Mouse (Mus musculus): Measurements from ENCODE around the gene Traf5.

Gene Traf5

DNA sequence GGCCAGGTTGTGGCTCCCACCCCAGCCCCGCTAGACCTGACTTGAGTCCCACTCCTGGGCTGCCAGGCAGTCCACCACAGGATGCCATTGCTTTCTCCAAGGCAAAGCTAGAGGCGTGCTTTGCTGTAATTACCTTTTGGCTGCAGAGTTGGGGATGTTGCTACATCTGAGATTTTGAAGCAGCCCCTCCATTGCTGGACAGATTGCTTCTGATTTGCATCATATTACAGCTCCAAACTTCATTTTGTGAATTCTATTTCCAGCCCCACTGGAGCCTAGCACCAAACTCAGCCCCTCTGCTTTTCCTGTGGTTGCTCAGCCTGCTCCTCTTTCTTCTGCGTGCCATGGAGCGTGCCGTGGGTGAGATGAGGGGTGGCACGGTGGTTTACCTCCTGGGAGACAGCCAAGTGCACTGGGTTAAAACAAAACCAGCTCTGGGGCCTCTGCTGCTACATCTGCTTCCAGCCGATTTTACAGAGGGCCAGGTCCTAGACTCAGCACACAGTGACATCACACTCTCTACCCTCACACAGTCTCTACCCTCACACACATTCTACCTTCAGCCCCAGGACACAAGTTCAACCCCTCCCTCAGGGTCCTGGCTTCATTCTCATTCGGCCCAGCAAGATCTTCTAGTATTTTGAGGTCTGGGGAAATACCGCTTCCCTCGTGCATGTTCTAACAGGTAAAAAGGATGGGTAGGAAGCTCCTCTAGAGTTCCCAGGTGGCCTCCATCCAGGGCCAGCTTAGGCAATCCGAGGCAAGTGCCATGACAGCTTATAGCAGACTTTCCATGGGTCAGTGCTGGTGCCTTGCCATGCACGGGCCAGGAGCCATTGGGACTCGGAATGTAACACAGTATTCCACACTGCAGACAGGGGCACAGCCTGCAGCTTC lies 117.6 kb downstream of the Traf5 start:
- in situ Hi-C loops (cut with MboI, MseI), result no loop called here

DNA sequence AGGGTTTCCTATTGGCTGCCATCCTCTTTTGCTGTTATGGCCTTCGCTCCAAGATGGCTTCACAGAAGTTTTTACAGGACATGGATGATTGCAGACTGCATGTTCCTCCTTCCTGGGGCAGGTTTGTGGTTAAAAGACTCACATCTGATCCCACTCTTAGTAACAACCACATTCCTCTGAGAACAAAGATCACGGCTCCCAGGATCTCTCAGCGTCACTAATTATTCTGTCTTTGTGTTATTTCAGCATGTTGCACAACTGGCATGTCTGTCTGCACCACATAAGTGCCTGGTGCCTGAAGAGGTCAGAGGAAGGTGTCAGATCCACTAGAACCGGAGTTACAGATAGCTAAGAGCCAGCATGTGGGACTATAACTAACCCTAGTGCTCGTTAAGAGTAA lies 122.4 kb downstream of the Traf5 start:
- in situ Hi-C loops (cut with MboI, MseI), result no loop called here

DNA sequence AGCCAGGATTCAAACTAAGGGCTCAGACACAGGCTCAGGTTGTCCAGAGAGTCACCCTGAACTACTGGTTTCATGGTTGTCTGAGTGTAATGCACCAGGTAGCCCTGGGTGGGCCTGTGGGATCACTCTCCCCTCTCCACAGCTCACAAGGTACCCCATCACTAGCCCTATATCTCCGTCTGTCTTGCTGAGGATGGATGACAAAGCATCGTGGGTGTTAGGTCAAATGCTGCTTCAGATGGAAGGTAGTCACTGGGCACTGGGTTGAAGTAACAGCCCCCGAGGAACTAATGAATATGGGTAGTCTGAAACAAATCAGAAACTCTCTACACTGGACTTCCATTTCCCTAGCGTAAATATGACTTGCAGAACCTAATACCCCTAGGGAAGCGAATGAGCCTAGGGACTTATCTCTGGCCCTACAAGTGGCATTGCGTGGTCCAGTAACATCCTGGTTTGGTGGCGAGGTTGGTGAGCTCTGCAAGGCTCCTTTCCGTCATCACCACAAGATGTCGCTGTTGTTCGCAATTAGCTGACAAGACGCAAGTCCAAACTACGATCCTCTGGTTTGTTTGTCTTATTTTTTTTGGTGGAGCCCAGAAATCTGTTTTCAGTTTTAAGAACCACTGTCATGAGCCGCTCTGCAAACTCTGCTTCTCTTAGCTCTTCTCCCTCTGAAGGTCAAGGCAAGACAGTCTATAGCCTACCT lies 127.4 kb downstream of the Traf5 start:
- in situ Hi-C loops (cut with MboI, MseI), result no loop called here

DNA sequence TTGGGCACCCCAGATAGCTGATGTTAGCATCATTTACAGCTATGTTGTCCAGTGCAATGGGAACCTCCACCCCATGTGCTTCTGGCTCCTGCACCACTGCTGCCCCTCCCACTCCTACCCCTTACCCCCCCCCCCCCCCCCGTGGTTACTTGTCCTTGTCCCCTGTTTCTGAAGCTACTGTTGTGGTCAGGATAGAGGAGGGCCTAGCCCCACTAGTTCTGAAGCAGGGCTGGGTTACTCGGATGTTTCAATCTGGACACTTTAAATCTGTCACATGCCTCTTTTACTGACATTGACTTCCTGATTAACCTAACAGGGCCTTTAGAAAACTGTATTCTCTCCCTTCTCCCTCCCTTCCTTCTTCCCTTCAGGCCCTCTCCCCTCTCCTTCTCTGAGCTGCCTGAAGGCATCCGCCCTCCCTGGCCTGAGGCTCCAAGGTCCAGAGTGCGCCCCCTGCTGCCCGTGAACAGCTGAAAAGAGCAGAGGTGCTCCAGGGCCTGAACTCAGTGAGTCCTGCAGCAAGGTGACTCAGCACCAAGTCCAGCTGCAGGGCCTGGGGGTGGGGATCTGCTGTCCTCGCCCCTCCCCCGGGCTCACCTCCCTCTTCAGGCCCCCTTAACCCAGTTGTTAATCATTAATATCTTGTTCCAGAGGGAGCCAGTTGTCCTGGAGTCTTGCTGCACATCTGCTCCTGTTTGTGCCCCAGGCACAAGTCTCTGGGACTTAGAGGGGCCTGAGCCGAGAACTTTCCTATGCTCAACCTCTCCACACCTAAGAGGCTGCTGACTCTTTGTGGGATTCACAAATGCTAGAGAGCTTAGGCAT lies 128.2 kb downstream of the Traf5 start:
- in situ Hi-C loops (cut with MboI, MseI), result no loop called here

DNA sequence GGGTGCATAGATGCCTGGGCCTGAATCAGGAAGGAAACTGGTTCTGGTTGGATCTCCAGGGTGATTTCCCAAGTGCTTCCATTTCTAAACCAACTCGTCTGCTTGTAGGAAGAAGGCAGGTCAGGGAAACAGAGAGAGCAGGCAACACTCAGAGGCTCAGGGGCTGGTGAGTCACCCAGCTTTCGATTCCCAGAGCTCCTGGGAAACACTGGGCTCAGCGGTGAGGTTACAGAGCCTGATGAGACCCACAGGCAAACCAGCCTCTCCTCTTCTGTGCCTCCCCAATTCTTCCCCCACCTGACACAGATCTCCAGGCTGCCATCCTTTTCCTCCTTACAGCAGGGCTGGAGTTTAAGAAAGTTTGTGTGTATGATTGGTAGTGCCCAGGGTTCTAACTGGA lies 128.9 kb downstream of the Traf5 start:
- in situ Hi-C loops (cut with MboI, MseI), result no loop called here

DNA sequence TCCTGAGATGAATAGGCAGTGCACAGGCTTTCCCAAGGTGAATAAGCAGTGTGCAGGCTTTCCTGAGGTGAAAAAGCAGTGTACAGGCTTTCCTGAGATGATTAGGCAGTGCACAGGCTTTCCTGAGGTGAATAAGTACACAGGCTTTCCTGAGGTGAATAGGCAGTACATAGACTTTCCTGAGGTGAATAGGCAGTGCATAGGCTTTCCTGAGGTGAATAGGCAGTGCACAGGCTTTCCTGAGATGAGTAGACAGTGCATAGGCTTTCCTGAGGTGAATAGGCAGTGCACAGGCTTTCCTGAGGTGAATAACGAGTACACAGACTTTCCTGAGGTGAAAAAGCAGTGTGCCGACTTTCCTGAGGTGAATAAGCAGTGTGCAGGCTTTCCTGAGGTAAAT lies 131.4 kb downstream of the Traf5 start:
- in situ Hi-C loops (cut with MboI, MseI), result no loop called here

DNA sequence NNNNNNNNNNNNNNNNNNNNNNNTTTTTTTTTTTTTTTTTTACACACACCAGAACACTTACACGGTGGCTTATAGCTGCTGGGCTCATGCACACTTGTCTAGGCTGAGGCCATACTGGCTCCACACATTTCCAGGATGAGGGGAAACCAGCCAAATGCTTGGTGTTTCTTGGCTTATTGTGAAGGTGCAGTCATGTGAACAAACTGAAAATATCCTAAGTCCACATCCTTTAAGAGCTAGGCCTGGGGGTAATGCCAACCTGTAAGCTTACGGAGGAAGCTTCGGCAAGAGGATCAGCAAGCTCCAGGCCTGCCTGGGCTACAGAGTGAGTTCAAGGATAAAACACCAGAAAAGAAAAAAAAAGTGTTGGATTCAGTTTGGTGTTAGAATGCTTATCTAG lies 135.0 kb downstream of the Traf5 start:
- in situ Hi-C loops (cut with MboI, MseI), result no loop called here

DNA sequence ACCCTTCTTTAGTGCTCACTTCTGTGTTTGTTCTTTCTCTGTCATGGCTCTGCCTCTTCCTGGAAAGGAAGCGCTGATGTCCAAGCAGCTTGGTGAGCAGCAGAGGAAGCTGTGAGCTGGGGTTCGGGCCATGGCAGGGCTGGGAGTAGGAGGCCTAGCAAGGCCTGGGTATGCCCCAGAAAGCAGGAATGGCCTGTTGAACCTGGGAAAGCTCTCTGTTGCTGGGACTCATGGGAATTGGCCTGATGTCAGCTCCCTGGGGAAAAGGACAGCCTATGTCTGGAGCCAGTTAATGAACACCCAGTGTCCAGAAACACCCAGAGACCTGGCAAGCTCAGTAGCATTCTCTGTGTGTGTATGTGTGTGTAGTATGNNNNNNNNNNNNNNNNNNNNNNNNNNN lies 135.5 kb downstream of the Traf5 start:
- in situ Hi-C loops (cut with MboI, MseI), result no loop called here

DNA sequence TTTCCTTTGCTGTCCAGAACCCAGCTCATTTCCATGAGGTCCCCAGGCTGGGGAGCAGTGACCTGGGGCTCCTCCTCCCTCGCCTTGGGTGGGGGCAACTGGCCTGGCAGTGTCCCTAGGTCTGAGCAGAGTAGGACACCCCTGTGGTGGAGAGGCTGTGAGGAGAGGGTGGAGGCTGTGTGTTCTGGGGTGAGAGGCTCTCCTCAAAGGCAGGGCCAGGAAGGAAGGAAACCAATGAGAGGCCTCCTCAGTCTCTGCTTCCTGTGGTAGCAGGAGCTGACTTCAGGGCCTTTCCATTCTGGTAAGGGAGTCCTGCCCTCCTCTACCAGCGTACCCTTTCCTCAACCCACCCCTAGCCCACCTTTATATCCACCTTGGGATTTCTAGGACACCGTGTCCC lies 136.1 kb downstream of the Traf5 start:
- in situ Hi-C loops (cut with MboI, MseI), result no loop called here

DNA sequence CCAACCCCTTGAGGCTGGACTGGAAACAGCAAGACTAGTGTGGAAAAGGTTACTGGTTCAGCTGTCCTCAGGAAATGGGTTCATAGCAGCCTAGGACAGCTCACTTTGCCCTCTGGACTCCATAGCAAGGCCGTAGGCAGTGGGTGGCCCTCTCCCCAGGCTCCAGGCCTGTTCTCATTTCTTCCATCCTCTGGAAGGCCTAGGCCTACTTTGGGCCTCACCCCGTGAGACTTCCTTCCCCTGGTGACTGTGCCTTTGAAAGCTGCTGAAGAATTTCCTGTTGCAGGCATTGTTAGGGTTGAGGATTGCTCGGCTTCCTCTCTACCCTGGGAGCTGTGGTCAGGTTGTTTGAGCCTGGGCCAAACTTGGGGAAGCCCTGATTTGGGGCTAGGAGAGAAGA lies 137.3 kb downstream of the Traf5 start:
- in situ Hi-C loops (cut with MboI, MseI), result no loop called here

DNA sequence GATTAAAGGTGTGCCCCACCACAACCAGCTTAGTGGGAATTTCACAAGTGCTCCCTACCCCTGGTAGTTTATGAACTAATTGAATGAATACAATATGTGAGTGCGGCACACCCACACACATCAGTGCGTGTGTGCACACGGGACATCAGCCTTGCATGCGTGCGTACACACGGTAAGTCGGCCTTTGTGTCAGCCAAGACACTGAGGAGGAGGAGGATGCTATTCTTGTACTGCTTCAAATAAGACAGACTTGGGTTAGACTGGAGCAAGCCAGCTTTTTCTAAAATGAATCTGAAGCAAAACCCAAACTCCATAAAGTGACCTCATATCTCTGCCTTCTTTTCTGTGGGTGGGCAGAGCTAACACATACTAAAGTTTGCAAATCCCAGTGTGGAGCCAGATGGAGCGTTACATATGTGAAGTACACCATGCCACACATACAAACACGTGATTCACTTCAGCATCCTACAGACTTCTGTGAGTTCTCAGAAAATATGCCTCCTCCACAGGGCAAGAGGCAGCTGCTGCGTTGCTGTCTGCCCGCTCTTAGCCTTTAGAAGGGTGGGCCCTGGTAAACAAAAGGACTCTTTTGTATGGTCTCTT lies 139.5 kb downstream of the Traf5 start:
- in situ Hi-C loops (cut with MboI, MseI), result no loop called here

DNA sequence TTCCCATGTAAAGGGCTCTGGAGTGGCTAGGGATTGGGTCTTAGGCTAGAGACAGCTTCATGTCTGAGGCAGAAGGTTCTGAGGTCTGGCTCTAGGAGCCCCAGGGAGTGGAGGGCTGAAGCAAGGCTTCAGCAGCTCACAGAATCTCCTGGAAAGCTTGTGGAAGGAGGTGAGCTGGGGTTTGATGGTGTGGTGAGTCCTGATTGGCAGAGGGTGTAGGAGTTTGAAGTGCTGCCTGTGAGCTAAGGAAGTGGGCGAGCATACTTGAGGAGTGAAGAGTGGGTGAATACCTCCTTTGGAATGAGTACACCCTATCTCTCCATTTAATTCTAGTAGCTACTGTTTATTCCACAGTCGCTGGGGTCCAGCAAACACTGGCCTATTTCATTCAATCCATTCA lies 141.7 kb downstream of the Traf5 start:
- in situ Hi-C loops (cut with MboI, MseI), result no loop called here

DNA sequence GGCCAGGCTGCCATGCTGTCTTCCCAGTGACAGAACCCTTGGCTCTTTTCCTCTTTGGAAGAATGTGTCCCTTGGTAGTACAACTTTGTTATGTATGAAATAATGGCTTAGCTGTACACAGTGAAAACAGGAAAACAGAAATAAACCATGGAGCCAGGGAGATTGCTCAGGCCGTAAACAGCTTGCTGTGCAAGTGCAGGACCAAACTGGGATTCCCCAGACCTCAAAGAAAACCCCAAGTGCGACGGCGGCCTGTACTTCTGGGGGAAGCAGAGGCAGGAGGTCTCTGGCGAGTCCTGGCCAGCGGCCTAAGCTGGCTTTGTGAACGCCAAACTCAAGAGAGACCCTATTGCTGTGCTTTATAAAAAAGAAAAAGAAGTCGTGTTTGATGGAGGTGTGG lies 143.8 kb downstream of the Traf5 start:
- in situ Hi-C loops (cut with MboI, MseI), result no loop called here

DNA sequence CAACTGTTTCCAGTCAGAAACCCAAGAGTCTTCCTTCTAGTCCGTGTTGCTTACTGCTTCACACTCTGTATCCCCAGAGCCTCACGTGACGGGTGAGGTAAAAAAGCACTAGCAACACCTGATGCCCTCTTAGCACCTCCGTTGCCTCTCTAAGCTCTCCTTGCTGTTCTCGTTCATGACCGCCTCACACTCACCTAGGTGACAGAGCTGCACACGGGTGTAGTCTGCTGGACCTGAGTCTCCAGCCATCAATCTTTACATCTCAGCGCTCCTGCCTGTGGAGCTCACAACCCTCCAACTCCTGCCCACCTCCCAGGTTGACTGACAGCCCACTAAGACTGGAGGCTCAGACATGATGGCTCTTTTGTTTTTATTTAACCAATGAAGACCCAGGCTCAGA lies 144.6 kb downstream of the Traf5 start:
- in situ Hi-C loops (cut with MboI, MseI), result no loop called here
